Mouse (Mus musculus) left cerebral cortex, adult 2 months (tissue): ENCODE data around the gene Tmem131. TPM values are rescaled to one million over a fixed set of nuclear protein-coding genes. Genes with fewer than 3 reads are reported as not detected.

Experiments
- DNase-seq, 2 experiments: peaks; one replicate each; pipeline ENCODE4 v3.0.0; 2021 to 2022; ENCODE audit warnings: low spot score in 2 of 2, mixed read lengths in 1 of 2; ENCODE audit errors: extremely low spot score in 1 of 2
- H3K27ac ChIP-seq: fragments of 200-600 bp; 2 replicates; pipeline ENCODE4 v1.8.1; 2022
- H3K4me3 ChIP-seq: fragments of 200-600 bp; 2 replicates; pipeline ENCODE4 v1.8.1; 2022
- CTCF ChIP-seq: fragments of 200-600 bp; IDR thresholded peaks from 2 replicates; pipeline ENCODE4 v1.8.1; 2022; ENCODE audit warnings: antibody characterized with exemption, mild to moderate bottlenecking, moderate library complexity
- intact Hi-C: fragments of 180-260 bp; cut with DNase I; formaldehyde crosslinking; loops from one replicate; pipeline ENCODE4 v1.15.1; 2025
- total RNA-seq, 2 experiments: library from RNA; stranded (reverse); gene quantifications; 2 replicates each; pipeline ENCODE4 v1.2.3; 2021

Gene Tmem131
- total RNA-seq, 2 experiments from 2014 or later = 53.6 to 61.1 TPM

- H3K4me3 ChIP-seq = no peak overlapping the region
- intact Hi-C loops = loop anchor here (5.0 to 10.0 kb wide), 3 partner anchors 282 to 410 kb away; no protein-coding TSS in a partner anchor
- no peak for DNase-seq
- H3K27ac ChIP-seq = no peak overlapping the region
- TF ChIP-seq CTCF = peak; percentile 14
Observed at GRCm38 (mm10) chr1:36782476-36782875, 161.0 kb downstream of the Tmem131 start.

DNA sequence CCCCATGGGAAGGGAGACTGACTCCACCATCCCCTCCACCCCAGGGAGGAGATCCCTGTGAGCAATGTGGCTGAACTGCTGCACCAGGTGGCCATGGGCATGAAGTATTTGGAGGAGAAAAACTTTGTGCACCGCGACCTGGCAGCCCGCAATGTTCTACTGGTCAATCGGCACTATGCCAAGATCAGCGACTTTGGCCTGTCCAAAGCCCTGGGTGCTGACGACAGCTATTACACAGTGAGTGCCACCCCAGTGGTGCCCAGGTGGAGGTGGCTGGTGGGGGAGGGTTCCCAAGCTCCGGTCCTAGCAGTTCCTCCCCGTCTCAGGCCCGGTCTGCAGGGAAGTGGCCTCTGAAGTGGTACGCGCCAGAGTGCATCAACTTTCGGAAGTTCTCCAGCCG is 162.7 kb downstream of the Tmem131 start:
- DNase-seq = no peak
- no peak for TF ChIP-seq CTCF
- H3K27ac ChIP-seq = no peak overlapping the region
- H3K4me3 ChIP-seq = no peak overlapping the region
- intact Hi-C loops = loop anchor here (5.0 to 10.0 kb wide), 3 partner anchors 284 to 412 kb away; no protein-coding TSS in a partner anchor

- intact Hi-C loops = no loop called here
- H3K27ac ChIP-seq = no peak overlapping the region
- H3K4me3 ChIP-seq = no peak overlapping the region
- DNase-seq = no peak
- no peak for TF ChIP-seq CTCF
Observed at GRCm38 (mm10) chr1:36772198-36772934, 171.1 kb downstream of the Tmem131 start.

DNA sequence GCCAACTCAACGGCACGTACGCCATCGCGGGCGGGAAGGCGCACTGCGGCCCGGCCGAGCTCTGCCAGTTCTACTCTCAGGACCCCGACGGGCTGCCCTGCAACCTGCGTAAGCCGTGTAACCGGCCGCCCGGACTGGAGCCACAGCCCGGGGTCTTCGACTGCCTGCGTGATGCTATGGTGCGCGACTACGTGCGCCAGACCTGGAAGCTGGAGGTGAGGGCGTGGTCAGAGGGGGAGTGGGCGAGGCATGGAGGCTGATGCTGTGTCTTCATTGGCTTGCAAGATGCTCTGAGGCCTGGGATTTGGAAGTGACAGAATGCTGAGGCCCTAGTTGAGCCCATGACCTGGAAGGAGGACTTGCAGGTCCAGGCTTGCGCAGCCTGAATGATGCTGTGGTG is 172.5 kb downstream of the Tmem131 start:
- TF ChIP-seq CTCF = no peak
- Histone ChIP-seq H3K4me3 (no peak overlapping the region), H3K27ac (no peak overlapping the region)
- no peak for DNase-seq
- intact Hi-C loops = no loop called here

DNA sequence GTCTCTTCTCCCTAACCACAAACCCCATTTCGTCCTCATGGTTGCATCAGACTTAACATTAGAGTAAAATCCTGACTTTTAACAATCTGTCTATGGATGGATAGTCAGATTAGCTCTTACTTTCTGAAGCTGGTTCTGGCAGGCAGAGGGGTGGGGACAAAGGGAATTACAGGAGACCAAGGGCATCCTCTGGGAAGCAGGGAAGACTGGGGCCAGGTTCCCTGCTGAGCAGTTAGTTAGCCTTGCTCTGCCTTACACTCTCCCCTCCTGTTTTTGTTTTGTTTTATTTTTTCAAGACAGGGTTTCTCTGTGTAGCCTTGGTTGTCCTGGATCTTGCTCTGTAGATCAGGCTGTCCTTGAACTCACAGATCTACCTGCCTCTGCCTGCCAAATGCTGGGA is 173.5 kb downstream of the Tmem131 start:
- no peak for DNase-seq
- no peak for TF ChIP-seq CTCF
- intact Hi-C loops = no loop called here
- Histone ChIP-seq H3K27ac (no peak overlapping the region), H3K4me3 (no peak overlapping the region)

GRCm38 (mm10) chr1:36768786-36769185 is 174.7 kb downstream of the Tmem131 start:
- no peak overlapping the region for H3K27ac ChIP-seq
- intact Hi-C loops = no loop called here
- no peak overlapping the region for H3K4me3 ChIP-seq
- no peak for DNase-seq
- no peak for TF ChIP-seq CTCF

DNA sequence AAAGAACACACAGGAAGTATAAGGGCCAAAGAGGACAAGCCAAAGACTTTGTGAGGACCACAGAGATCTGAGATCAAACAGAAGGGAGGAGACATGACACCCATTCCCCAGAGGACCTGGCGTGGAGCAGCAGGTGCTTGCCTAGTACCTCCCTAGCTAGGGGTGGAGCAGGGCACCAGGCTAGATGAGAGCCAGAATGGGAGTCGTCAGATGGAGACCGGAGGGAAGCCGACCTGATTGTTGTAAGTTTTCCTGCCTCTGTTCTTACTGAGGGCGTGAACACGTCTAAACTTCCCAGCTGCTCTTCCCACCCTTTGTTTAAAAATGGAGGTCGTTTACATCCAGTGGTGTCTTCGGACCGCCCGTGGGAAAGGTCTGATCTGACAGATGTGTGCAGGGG is 176.1 kb downstream of the Tmem131 start:
- H3K27ac ChIP-seq = no peak overlapping the region
- no peak for DNase-seq
- H3K4me3 ChIP-seq = no peak overlapping the region
- intact Hi-C loops = no loop called here
- TF ChIP-seq CTCF = no peak

DNA sequence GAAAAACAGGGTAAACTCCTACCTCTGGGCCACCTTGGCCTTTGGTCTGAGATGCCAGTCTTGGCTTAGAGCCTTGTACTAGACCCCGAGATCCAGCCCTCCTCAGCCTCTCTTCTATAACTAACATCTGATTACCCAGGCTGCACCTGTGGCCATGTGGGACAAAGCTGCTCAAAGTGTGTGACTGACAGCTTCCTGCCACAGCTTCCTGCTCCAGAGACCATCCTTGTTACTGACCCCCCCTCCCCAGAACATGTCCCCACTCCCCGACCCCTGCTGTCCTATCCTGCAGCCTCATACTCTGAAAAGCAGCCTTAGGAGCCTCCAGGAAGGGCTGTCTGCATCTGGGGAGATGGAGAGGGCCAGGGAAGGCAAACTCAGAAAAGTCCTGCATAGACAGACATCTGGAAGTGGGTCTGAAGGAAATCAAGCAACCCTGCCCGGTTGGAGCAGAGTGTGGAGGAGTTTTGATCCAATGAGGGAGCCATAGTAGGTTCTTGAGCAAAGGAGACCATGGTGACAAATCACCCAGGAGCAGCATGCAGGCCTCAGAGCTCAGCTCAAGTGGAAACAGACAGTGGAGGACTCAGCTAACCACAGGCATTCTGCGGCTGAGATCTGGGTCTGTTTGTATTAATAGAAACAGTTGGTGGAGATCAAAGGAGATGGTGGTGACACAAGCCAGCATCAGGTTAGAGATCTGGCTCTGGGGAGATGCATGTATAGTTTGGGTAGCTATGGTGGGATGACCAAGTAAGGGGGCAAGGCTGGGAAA is 176.8 kb downstream of the Tmem131 start:
- intact Hi-C loops = no loop called here
- no peak for DNase-seq
- Histone ChIP-seq H3K4me3 (no peak overlapping the region), H3K27ac (no peak overlapping the region)
- no peak for TF ChIP-seq CTCF

DNA sequence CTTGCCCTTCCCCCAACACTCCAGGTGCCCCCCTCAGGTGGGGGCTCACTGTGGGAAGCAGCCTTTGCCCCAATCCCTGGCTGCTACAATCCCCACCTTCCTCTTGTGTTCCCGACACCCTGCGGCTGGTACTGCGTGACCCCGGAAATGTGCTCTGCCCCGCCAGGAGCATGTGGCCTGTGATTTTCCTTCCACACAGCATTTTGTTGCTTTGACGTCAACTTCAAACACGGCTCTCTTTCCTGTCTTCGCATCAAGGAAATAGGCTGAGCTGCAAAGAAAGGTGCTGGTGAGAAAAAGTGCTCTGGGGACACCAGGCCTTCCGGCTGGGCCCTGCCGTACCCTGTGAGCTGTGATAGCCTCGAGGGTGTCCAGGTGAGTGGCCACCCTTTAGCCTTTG is 181.9 kb downstream of the Tmem131 start, which contains the start of gene Zap70:
TSS of gene Zap70 (plus strand) at position 231 of the 400 bp plus-strand sequence.
- no peak for TF ChIP-seq CTCF
- intact Hi-C loops = no loop called here

GRCm38 (mm10) chr1:36761061-36761460 is 182.4 kb downstream of the Tmem131 start:
- Histone ChIP-seq H3K4me3 (no peak overlapping the region), H3K27ac (no peak overlapping the region)
- intact Hi-C loops = no loop called here
- TF ChIP-seq CTCF = no peak
- no peak for DNase-seq

More for the DNA sequence above, 181.9 kb downstream of the Tmem131 start, which contains the start of gene Zap70:
- Histone ChIP-seq H3K4me3 (no peak within 1 kb of the TSS), H3K27ac (no peak within 1 kb of the TSS)
- no peak for DNase-seq

DNA sequence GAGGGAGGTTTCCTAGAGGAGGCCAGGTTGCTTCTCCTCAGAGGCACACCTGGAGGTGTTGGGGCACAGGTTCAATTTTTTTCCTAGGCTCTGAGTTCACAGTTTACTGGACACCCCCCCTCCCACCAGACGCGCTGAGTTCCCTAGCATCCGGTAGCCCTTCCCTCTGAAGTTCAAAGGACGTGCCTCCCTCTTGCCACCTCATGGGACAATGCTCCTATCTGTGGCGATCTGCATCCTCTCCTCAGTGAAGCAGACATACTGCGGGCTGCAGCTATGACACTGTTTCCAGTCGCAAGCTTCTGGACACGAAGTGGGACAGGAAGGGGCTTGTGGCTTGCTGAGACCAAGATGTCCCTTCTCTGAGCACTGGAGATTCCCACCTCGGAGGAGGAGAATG is 183.1 kb downstream of the Tmem131 start:
- TF ChIP-seq CTCF = no peak
- Histone ChIP-seq H3K4me3 (no peak overlapping the region), H3K27ac (no peak overlapping the region)
- intact Hi-C loops = no loop called here
- DNase-seq = no peak

GRCm38 (mm10) chr1:36759076-36759475 is 184.4 kb downstream of the Tmem131 start:
- H3K4me3 ChIP-seq = no peak overlapping the region
- intact Hi-C loops = no loop called here
- TF ChIP-seq CTCF = no peak
- H3K27ac ChIP-seq = no peak overlapping the region
- no peak for DNase-seq
